Mouse (Mus musculus): ENCODE data around the gene Map7d2.
"Not testable (repeated sequence)": the region's sequence is repeated elsewhere in the genome, so short reads cannot be mapped to it uniquely, and the experiment has no call there.

The Map7d2 gene
- long read RNA-seq, experiment 1, partial matches to known transcripts = 3 of 5 reads
- long read RNA-seq, experiment 1, other reads (novel, unspliced or antisense) = 2 of 5 reads
- long read RNA-seq, experiment 2, partial matches to known transcripts = 3 of 6 reads
- long read RNA-seq, experiment 2, other reads (novel, unspliced or antisense) = 3 of 6 reads

DNA sequence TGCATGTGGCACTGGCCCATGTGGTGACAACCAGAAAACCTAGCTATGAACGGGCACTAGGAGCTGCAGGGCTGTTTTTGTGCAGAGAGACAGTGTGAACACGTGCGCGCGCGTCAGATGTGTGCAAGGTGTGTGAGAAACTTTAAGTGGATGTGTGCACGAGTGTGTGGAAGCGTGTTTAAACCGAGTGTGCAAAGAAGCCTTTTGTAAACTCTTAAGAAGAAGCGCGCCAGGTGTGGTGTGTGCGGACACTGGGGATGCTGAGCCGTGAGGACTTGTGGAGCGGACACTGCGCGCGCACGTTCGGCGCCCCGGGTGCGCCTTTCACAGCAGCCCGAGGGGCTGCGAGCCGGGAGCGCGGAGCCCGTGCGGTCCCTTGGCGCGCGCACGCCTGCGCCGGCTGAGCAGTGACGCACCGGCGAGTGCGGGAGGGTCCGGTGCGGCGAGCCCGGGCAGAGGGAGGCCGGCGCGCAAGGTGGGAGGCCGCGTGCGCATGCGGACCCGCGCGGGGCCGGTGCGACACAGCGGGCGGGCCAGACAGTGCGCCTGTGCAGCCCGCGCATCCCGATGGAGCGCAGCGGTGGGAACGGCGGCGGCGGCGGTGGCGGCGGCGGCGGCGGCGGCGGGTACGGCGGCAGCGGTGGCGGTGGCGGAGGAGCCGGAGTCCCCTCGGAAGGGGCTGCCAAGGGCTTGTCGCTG, at the start of gene Map7d2:
Gene Map7d2 (plus strand): TSS at position 443 of the 699 bp plus-strand sequence.
- intact Hi-C loops (cut with DNase I) = no loop called here

DNA sequence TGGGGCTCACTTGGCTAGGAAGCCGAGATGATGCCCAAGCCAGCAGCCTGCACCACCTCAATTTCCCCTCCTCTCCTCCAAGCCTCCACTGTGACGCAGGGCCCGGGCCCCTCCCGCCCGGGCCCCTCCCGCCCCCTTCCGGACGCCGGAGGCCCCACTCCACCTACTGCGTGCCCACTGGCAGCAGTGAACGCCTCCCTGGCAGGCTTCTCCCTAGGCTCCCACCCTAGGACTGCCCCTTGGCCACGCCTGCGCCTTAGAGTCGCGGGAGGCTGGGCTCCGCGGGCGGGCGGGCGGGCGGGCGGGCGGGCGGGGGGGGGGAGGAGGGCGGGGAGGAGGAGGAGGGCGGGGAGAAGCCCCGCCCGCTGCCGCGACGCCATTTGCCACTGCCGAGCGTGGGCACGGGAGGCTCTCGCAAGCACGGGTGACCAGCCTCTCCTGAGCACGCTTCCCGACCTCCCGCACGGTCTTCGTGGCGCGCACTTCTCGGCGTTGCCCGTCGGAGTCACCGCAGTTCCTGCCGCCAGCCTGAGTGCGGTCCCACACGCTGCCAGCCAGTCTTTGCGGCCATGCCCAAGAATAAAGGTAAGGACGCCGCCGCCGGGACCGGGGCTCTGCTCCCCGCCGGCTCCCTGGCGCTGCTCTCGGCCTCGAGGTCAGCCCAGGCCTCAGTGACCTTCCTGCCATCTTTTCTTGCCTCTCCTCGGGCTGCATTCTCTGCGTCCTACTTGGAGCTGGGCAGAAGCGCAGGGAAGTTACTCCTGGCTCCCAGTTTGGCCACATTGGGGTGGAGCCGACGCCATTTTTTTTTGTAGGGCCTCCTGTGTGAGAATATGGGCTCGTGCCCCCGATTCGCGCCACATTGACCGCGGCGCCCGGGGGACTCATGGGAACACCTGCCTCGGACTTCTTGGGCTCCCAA, 42.3 kb upstream of the Map7d2 start, which contains the start of gene Eif1ax:
Gene Eif1ax (plus strand): TSS at position 348 of the 922 bp plus-strand sequence.
- intact Hi-C loops (cut with DNase I) = no loop called here

- intact Hi-C loops (cut with DNase I) = no loop called here
Observed at GRCm38 (mm10) chrX:159372753-159373144, 41.6 kb upstream of the Map7d2 start.

DNA sequence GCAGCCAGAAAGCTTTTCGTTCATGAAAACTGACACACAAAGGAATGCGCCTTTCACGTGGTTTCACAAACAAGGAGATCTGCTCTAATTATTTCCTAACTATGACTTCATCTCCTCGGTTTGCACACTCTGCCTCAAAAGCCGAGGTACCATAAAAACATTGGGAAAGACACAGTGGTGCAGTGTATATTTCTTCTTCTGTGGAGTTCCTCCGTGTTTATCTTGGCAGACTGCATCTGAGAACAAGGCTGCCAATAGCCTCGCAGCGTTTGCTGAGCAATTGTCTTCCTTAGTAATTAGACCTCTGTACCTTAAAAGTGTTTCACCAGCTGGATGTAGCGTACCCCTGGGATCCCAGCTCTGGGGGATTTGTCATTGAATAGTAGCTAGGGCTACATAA, 27.3 kb upstream of the Map7d2 start:
- intact Hi-C loops (cut with DNase I) = no loop called here

DNA sequence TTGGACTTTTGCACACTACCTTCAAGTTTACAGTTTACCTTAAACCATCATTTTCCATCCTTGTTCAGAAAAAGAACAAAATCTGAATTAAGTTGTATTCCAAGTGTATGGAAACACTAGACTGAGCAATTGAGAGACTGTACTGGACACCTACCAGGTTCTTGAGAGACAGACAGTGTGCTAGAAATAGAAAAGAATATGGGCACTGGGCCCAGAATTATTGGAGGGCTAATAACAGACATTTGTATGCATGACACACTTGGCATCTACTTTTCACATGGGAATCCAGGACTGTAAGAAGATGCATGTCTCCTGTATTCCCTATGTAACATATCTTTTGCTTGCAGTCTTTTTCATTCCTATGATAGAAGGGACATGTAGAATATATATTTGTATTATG, 25.4 kb upstream of the Map7d2 start:
- intact Hi-C loops (cut with DNase I) = no loop called here

DNA sequence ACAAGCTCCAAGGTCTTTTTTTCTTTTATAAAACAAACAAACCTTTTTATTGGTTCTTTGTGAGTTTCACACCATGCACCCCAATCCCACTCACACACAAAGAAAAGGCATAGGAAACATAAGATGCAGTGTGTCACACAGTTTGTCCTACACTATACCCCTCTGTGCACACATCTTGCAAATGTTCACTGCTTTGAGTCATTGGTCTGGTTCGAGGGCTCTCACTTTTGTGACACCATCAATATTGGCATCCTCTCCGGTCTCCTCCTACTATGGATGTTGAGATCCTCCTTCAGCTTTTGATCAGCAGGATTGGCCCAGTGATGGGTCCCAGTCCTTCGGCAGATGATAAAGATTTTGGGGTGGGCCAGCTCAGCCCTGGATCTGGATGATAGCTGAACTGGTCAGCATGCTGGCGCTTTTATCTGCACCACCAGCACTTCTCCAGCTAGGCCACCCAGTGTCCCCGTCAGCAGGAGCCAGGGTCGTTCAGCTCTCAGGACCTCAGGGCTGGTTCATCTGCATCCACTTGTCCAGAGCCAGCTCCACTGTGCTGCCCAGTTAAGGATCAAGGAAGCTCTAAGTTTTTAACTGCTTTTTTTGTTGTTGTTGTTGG, 23.9 kb upstream of the Map7d2 start:
- intact Hi-C loops (cut with DNase I) = no loop called here

GRCm38 (mm10) chrX:159391239-159391638, 23.1 kb upstream of the Map7d2 start:
- intact Hi-C loops (cut with DNase I) = no loop called here

DNA sequence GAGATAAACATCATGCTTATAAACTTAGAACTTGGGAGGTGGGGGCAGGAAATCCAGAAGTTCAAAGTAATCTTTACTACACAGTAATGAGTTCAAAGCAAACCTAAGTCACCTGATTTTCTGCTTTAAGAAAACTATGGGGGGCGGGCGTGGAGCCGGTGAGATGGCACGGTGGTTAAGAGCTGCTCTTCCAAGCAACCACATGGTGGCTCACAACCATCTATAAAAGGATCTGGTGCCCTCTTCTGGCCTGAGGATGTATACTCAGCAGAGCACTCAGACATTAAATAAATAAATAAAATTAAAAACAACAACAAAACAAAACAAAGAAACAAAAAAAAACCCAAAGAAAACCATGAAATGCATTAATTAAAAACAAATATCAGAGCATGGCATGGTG, 5.1 kb upstream of the Map7d2 start:
- intact Hi-C loops (cut with DNase I) = no loop called here

GRCm38 (mm10) chrX:159414829-159415673, 679 bp downstream of the Map7d2 start:
- intact Hi-C loops (cut with DNase I) = no loop called here

- intact Hi-C loops (cut with DNase I) = not testable (repeated sequence)
Observed at GRCm38 (mm10) chrX:159430507-159430906, 16.1 kb downstream of the Map7d2 start.

GRCm38 (mm10) chrX:159442128-159442527, 27.8 kb downstream of the Map7d2 start:
- intact Hi-C loops (cut with DNase I) = loop anchor here (5.0 kb wide), 1 partner anchor 165 kb away; no protein-coding TSS in a partner anchor

DNA sequence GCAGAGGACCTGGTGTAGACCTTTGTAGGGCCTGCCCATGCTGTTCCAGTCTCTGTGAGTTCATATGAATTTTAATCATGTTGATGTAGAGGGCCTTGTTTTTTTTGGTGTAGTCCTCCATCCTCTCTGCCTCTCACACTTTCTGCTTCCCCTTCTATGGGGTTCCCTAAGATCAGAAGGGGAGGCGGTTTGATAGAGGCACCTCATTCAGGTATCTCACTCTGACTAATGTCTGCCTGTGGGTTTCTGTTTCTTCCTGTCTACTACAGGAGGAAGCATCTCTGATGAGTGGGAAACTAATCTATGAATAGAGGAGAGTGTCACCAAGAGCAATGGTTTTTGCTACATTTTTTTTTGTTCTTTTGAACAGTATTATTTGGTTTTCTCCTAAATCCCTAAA, 32.8 kb downstream of the Map7d2 start:
- intact Hi-C loops (cut with DNase I) = no loop called here

- intact Hi-C loops (cut with DNase I) = loop anchor here (10.0 kb wide), 1 partner anchor 76 kb away; no protein-coding TSS in a partner anchor
Observed at GRCm38 (mm10) chrX:159459006-159459654, 44.8 kb downstream of the Map7d2 start.

DNA sequence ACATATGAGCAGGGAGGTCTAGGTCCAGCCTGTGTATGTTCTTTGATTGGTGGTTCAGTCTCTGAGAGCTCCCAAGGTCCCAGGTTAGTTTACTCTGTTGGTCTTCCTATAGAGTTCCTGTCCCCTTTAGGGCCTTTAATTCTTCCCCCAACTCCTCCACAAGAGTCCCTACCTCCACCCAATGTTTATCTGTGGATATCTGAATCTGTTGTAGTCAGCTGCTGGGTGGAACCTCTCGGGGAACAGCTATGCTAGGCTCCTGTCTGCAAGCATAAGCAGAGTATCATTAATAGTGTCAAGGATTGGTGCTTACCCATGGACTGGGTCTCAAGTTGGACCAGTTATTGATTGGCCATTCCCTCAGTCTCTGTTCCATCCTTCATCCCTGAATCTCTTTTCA, 60.4 kb downstream of the Map7d2 start:
- intact Hi-C loops (cut with DNase I) = no loop called here

DNA sequence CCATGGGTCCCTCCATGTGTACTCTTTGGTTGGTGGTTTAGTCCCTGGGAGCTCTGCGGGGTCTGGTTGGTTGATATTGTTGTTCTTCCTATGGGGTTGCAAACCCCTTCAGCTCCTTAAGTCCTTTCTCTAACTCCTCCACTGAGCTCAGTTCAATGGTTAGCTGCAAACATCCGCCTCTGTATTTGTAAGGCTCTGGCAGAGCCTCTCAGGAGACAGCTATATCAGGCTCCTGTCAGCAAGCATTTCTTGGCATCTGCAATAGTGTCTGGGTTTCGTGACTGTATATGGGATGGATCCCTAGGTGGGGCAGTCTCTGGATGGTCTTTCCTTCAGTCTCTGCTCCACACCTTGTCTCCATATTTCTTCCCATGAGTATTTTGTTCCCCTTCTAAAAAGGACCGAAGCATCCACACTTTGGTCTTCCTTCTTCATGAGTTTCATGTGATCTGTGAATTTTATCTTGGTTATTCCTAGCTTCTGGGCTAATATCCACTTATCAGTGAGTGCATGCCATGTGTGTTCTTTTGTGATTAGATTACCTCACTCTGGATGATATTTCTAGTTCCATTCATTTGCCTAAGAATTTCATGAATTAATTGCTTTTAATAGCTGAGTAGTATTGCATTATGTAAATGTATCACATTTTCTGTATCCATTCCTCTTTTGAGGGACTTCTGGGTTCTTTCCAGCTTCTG, 64.0 kb downstream of the Map7d2 start:
- intact Hi-C loops (cut with DNase I) = not testable (repeated sequence)

DNA sequence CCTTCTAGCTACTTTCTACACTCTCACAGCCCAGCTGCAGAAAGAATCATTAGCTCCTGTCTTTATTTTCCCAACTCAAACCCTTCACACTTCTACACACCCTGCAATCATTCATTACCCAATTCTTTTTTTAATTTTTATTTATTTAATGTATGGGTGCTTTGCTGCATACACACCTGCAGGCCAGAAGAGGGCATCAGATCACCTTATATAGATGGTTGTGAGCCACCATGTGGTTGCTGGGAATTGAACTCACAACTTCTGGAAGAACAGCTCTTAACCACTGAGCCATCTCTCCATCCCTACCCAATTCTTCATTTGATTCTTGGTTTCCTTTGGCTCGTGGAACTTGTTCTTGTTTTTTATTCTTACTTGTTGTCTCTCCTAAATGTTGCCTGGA, 69.9 kb downstream of the Map7d2 start:
- intact Hi-C loops (cut with DNase I) = no loop called here

GRCm38 (mm10) chrX:159503181-159503580, 88.8 kb downstream of the Map7d2 start:
- intact Hi-C loops (cut with DNase I) = no loop called here

- intact Hi-C loops (cut with DNase I) = no loop called here
Observed at GRCm38 (mm10) chrX:159508331-159509036, 94.1 kb downstream of the Map7d2 start.

DNA sequence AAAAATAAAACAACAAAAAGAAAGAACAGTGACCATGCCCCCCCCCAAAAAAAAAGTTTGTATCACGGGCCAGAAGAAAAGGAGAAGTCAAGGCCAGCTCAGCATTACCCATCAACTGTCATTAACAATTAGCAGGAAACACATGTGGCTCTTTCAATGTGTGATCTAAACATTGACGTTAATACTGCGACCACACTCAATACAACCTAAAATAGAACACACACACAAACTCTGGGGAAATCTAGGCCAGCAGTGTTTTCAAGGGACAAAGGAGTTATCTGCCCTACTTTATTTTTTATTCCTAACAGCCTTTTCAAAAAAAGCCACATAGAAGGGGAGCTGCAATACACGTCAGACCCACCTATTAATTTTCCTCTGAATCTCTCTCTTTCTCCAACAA, 94.7 kb downstream of the Map7d2 start:
- intact Hi-C loops (cut with DNase I) = no loop called here

Measured in adrenal gland (tissue).